Mouse (Mus musculus) forebrain, embryonic 10.5 days (tissue): Measurements from ENCODE around the gene Gm11634. TPM values are rescaled to one million over a fixed set of nuclear protein-coding genes. Genes with fewer than 3 reads are reported as not detected.
"Not testable (repeated sequence)": the region's sequence is repeated elsewhere in the genome, so short reads cannot be mapped to it uniquely, and the experiment has no call there.

Experiments used
- DNase-seq: peaks from one replicate; pipeline ENCODE4 v3.0.0-alpha.2; 2017; ENCODE audit warnings: low spot score; ENCODE audit errors: extremely low spot score
- H3K27ac ChIP-seq: fragments of 300-500 bp; sonication (generic); 2 replicates; pipeline ENCODE4 v1.5.1; 2016; ENCODE audit warnings: mild to moderate bottlenecking
- H3K27me3 ChIP-seq: fragments of 300-500 bp; sonication (generic); 2 replicates; pipeline ENCODE4 v1.6.1; 2016; ENCODE audit warnings: mild to moderate bottlenecking; ENCODE audit not compliant: poor library complexity, severe bottlenecking
- H3K36me3 ChIP-seq: fragments of 300-500 bp; sonication (generic); replicated peaks from 2 replicates; pipeline ENCODE4 v1.6.1; 2016; ENCODE audit warnings: mild to moderate bottlenecking, moderate library complexity
- H3K4me1 ChIP-seq: fragments of 300-500 bp; sonication (generic); 2 replicates; pipeline ENCODE4 v1.6.1; 2016
- H3K4me3 ChIP-seq: fragments of 300-500 bp; sonication (generic); 2 replicates; pipeline ENCODE4 v1.5.1; 2016; ENCODE audit warnings: mild to moderate bottlenecking, moderate library complexity
- H3K9me3 ChIP-seq: fragments of 300-500 bp; sonication (generic); 2 replicates; pipeline ENCODE4 v1.6.1; 2016; ENCODE audit warnings: mild to moderate bottlenecking, moderate library complexity
- WGBS: fragments of 180-500 bp; shearing (Covaris S2); methylation state at CpG from one replicate; pipeline ENCODE4 v1.1.7; 2016; 5-methylcytosine and 5-hydroxymethylcytosine counted together
- polyA plus RNA-seq: library from polyadenylated mRNA; unstranded; fragments of >200 nt; fragmentation: Nextera tagmentation; extraction: Ambion mirVana; gene quantifications from 2 replicates; pipeline ENCODE4 v1.2.1, GENCODE M21; 2016

Gm11634 gene
- polyA plus RNA-seq, 1 experiment from 2014 or later: not detected

GRCm38 (mm10) chr11:101628733-101629417 is 29.8 kb upstream of the Gm11634 start:
- H3K27ac ChIP-seq: 0 out of 2 replicates have a peak overlapping the region, but pooled peaks have one; percentile 98
- DNase-seq, H3K27me3 ChIP-seq, H3K9me3 ChIP-seq, H3K36me3 ChIP-seq: not testable (repeated sequence)
- peaks cover 21% of the 10 kb centered on the region for H3K4me1 ChIP-seq
- peak overlapping the region; percentile 68 for H3K4me3 ChIP-seq
- 81% methylated on average over 4 of the region's 5 CpGs for WGBS

GRCm38 (mm10) chr11:101627857-101628559 is 29.0 kb upstream of the Gm11634 start:
- DNase-seq: peak; percentile 95
- peak overlapping the region; percentile 68 for H3K4me3 ChIP-seq

GRCm38 (mm10) chr11:101626995-101627856 is 28.2 kb upstream of the Gm11634 start, which contains the start of gene Rdm1:
Gene Rdm1 (plus strand): TSS chr11:101627195.
- WGBS: under 1% methylated on average over 34 of the region's 34 CpGs
- peak; percentile 89 for DNase-seq
- Histone ChIP-seq H3K9me3 (no peaks in the 10 kb centered on the region), H3K36me3 (no peaks in the 10 kb centered on the region), H3K4me1 (peaks cover 21% of the 10 kb centered on the region), H3K4me3 (peak within 1 kb of the TSS; percentile 68), H3K27me3 (no peaks in the 10 kb centered on the region), H3K27ac (peak within 1 kb of the TSS; percentile 98)

More at GRCm38 (mm10) chr11:101627857-101628559, 29.0 kb upstream of the Gm11634 start:
- Histone ChIP-seq H3K27me3 (no peaks in the 10 kb centered on the region), H3K27ac (peak overlapping the region; percentile 98), H3K4me1 (peaks cover 21% of the 10 kb centered on the region), H3K36me3 (no peaks in the 10 kb centered on the region; the same call in 1 of the 2 replicates), H3K9me3 (no peaks in the 10 kb centered on the region)
- WGBS: under 1% methylated on average over 33 of the region's 33 CpGs

- WGBS: 6% methylated on average over 8 of the region's 8 CpGs
- no peaks in the 10 kb centered on the region for H3K27me3 ChIP-seq
- no peaks in the 10 kb centered on the region for H3K9me3 ChIP-seq
- H3K36me3 ChIP-seq: no peaks in the 10 kb centered on the region
- DNase-seq: no peak
- peak overlapping the region; percentile 68 for H3K4me3 ChIP-seq
- peak overlapping the region; percentile 98 for H3K27ac ChIP-seq
- peaks cover 21% of the 10 kb centered on the region for H3K4me1 ChIP-seq
These were observed 27.6 kb upstream of the Gm11634 start for GRCm38 (mm10) chr11:101626649-101626994.

GRCm38 (mm10) chr11:101620022-101620655 is 21.1 kb upstream of the Gm11634 start:
- H3K27me3 ChIP-seq, H3K9me3 ChIP-seq, H3K4me3 ChIP-seq, H3K27ac ChIP-seq, H3K36me3 ChIP-seq, DNase-seq: not testable (repeated sequence)
- 92% methylated on average over 11 of the region's 11 CpGs for WGBS
- H3K4me1 ChIP-seq: peaks cover 27% of the 10 kb centered on the region

- H3K36me3 ChIP-seq: no peaks in the 10 kb centered on the region
- H3K4me1 ChIP-seq: peaks cover 43% of the 10 kb centered on the region
- no peaks in the 10 kb centered on the region for H3K27me3 ChIP-seq
- no peaks in the 10 kb centered on the region for H3K9me3 ChIP-seq
- H3K4me3 ChIP-seq: peak overlapping the region; percentile 42; the same call in 1 of the 2 replicates
- WGBS: 80% methylated on average over 3 of the region's 3 CpGs
- no peak for DNase-seq
- peak overlapping the region; percentile 84 for H3K27ac ChIP-seq
These were observed 19.5 kb upstream of the Gm11634 start for GRCm38 (mm10) chr11:101618596-101618995.

GRCm38 (mm10) chr11:101617849-101618248 is 18.8 kb upstream of the Gm11634 start:
- Histone ChIP-seq H3K27me3 (no peaks in the 10 kb centered on the region), H3K4me1 (peaks cover 47% of the 10 kb centered on the region), H3K36me3 (no peaks in the 10 kb centered on the region), H3K9me3 (no peaks in the 10 kb centered on the region), H3K4me3 (peak overlapping the region; percentile 42), H3K27ac (peak overlapping the region; percentile 84)
- WGBS: 6% methylated on average over 8 of the region's 8 CpGs
- DNase-seq: peak; percentile 83

- WGBS: 15% methylated on average over 18 of the region's 18 CpGs
- H3K4me3 ChIP-seq: peak overlapping the region; percentile 42
These were observed 18.1 kb upstream of the Gm11634 start for GRCm38 (mm10) chr11:101616948-101617767.

GRCm38 (mm10) chr11:101616104-101616503 is 17.0 kb upstream of the Gm11634 start:
- Histone ChIP-seq H3K4me3 (no peak overlapping the region), H3K27me3 (no peaks in the 10 kb centered on the region), H3K4me1 (peaks cover 47% of the 10 kb centered on the region), H3K27ac (no peak overlapping the region), H3K9me3 (no peaks in the 10 kb centered on the region), H3K36me3 (no peaks in the 10 kb centered on the region)
- DNase-seq: no peak
- 95% methylated on average over 8 of the region's 8 CpGs for WGBS

More at GRCm38 (mm10) chr11:101616948-101617767, 18.1 kb upstream of the Gm11634 start:
- no peaks in the 10 kb centered on the region for H3K27me3 ChIP-seq
- H3K4me1 ChIP-seq: peaks cover 47% of the 10 kb centered on the region
- no peaks in the 10 kb centered on the region for H3K9me3 ChIP-seq
- H3K36me3 ChIP-seq: no peaks in the 10 kb centered on the region
- DNase-seq: peak; percentile 24
- peak overlapping the region; percentile 84 for H3K27ac ChIP-seq

- DNase-seq: no peak
- Histone ChIP-seq H3K27ac (no peak overlapping the region), H3K4me1 (peaks cover 52% of the 10 kb centered on the region), H3K36me3 (no peaks in the 10 kb centered on the region), H3K4me3 (no peak overlapping the region), H3K27me3 (no peaks in the 10 kb centered on the region), H3K9me3 (no peaks in the 10 kb centered on the region)
- WGBS: 87% methylated on average over 6 of the region's 6 CpGs
These were observed 16.3 kb upstream of the Gm11634 start for GRCm38 (mm10) chr11:101615380-101615779.

- no peaks in the 10 kb centered on the region for H3K36me3 ChIP-seq
- no peak for DNase-seq
- H3K4me1 ChIP-seq: peaks cover 54% of the 10 kb centered on the region
- no peaks in the 10 kb centered on the region for H3K27me3 ChIP-seq
- H3K27ac ChIP-seq: no peak overlapping the region
- 65% methylated on average over 4 of the region's 4 CpGs for WGBS
- no peak overlapping the region for H3K4me3 ChIP-seq
- H3K9me3 ChIP-seq: no peaks in the 10 kb centered on the region
These were observed 15.1 kb upstream of the Gm11634 start for GRCm38 (mm10) chr11:101614116-101614515.
